Mouse (Mus musculus) liver, embryonic 14.5 days (tissue): ENCODE data around the gene Mrps21. TPM values are rescaled to one million over a fixed set of nuclear protein-coding genes. Genes with fewer than 3 reads are reported as not detected.
"Not testable (repeated sequence)": the region's sequence is repeated elsewhere in the genome, so short reads cannot be mapped to it uniquely, and the experiment has no call there.

ENCODE experiments used
- ATAC-seq: fragments of 200-750 bp; cut with Nextera tagmentation; 2 replicates; pipeline ENCODE4 v1.8.0; 2017; ENCODE audit warnings: moderate number of reproducible peaks, mild to moderate bottlenecking, moderate library complexity; ENCODE audit not compliant: insufficient read depth
- DNase-seq, 3 experiments: peaks; one replicate each; pipeline ENCODE4 v3.0.0-alpha.2; 2012 to 2013; ENCODE audit warnings: low read depth in 3 of 3, low spot score in 3 of 3
- H3K27ac ChIP-seq: fragments of 300-500 bp; sonication (generic); 2 replicates; pipeline ENCODE4 v1.5.1; 2014; ENCODE audit warnings: moderate library complexity, mild to moderate bottlenecking, control low read depth, inconsistent platforms
- H3K27me3 ChIP-seq: fragments of 300-500 bp; sonication (generic); 2 replicates; pipeline ENCODE4 v1.6.1; 2014; ENCODE audit warnings: mild to moderate bottlenecking, low read length, moderate library complexity; ENCODE audit not compliant: control insufficient read depth, insufficient read depth
- H3K36me3 ChIP-seq: fragments of 300-500 bp; sonication (generic); replicated peaks from 2 replicates; pipeline ENCODE4 v1.6.1; 2014; ENCODE audit warnings: low read depth; ENCODE audit not compliant: control insufficient read depth, insufficient read depth
- H3K4me1 ChIP-seq, 2 experiments: fragments of 200-500 bp in 1 of 2; fragments of 300-500 bp in 1 of 2; sonication (generic) in 1 of 2; replicated peaks; 2 replicates each; pipeline ENCODE4 v1.6.1; 2012 to 2014; ENCODE audit warnings: antibody characterized with exemption in 1 of 2, inconsistent platforms in 1 of 2, low read length in 1 of 2; ENCODE audit not compliant: control insufficient read depth in 2 of 2, insufficient read depth in 2 of 2
- H3K4me2 ChIP-seq: fragments of 300-500 bp; sonication (generic); 2 replicates; pipeline ENCODE4 v1.6.1; 2014; ENCODE audit warnings: low read depth, mild to moderate bottlenecking, control low read depth, moderate library complexity
- H3K4me3 ChIP-seq, 2 experiments: fragments of 200-500 bp in 1 of 2; fragments of 300-500 bp in 1 of 2; sonication (generic) in 1 of 2; 2 replicates each; pipeline ENCODE4 v1.5.1; 2012 to 2014; ENCODE audit warnings: low read depth in 2 of 2, low read length in 2 of 2, mild to moderate bottlenecking in 2 of 2, control low read depth in 1 of 2, inconsistent platforms in 1 of 2, moderate library complexity in 1 of 2; ENCODE audit not compliant: insufficient read depth in 1 of 2
- H3K9ac ChIP-seq: fragments of 300-500 bp; sonication (generic); replicated peaks from 2 replicates; pipeline ENCODE4 v1.6.1; 2014; ENCODE audit warnings: mild to moderate bottlenecking, control low read depth, moderate library complexity
- H3K9me3 ChIP-seq: fragments of 300-500 bp; sonication (generic); 2 replicates; pipeline ENCODE4 v1.6.1; 2016; ENCODE audit warnings: low read length, mixed read lengths; ENCODE audit not compliant: control insufficient read depth
- CTCF ChIP-seq: IDR thresholded peaks from 2 replicates; pipeline ENCODE4 v1.5.1; 2016; ENCODE audit warnings: antibody characterized with exemption, low read depth, control low read depth
- EP300 ChIP-seq: IDR thresholded peaks from 2 replicates; pipeline ENCODE4 v1.6.1; 2016; ENCODE audit warnings: antibody characterized with exemption, low read depth
- WGBS: fragments of 180-500 bp; shearing (Covaris S2); extraction: QIAGEN DNeasy Blood & Tissue Kit; methylation state at CpG from one replicate; pipeline ENCODE4 v1.1.7; 2014; ENCODE audit not compliant: insufficient replicate concordance; 5-methylcytosine and 5-hydroxymethylcytosine counted together
- polyA plus RNA-seq, 2 experiments: library from polyadenylated mRNA; depleted of rRNA in 1 of 2; stranded (reverse) in 1 of 2; unstranded in 1 of 2; fragments of >200 nt; fragmentation: Nextera tagmentation in 1 of 2; extraction: Ambion mirVana in 1 of 2; gene quantifications; 2 replicates each; pipeline versions ENCODE4 v1.2.1 to v1.2.3; 2012 to 2014

Gene Mrps21
- polyA plus RNA-seq, 2 experiments = 119 to 224 TPM

- 3% methylated on average over 16 of the region's 16 CpGs for WGBS
- no peaks in the 10 kb centered on the region; the same call in 1 of the 2 replicates for H3K27me3 ChIP-seq
- H3K4me2 ChIP-seq = peak overlapping the region; percentile 92
- H3K27ac ChIP-seq = peak overlapping the region; percentile 55
- H3K36me3 ChIP-seq = no peaks in the 10 kb centered on the region
- H3K9me3 ChIP-seq = no peaks in the 10 kb centered on the region
- TF ChIP-seq EP300 = no peak
- TF ChIP-seq CTCF = no peak
- H3K4me3 ChIP-seq = peak overlapping the region; percentile 74 to 94
- no peak for ATAC-seq
- H3K4me1 ChIP-seq = peaks cover 15 to 29% of the 10 kb centered on the region in 2 experiments
- no peak for DNase-seq
- H3K9ac ChIP-seq = peak overlapping the region; percentile 87
Observed at GRCm38 (mm10) chr3:95894317-95895160, 23.2 kb upstream of the Mrps21 start.

- H3K4me3 ChIP-seq = peak within 1 kb of the TSS; percentile 74 to 94
- peak within 1 kb of the TSS; percentile 92 for H3K4me2 ChIP-seq
- not testable (repeated sequence) for H3K36me3 ChIP-seq, H3K9me3 ChIP-seq, H3K27me3 ChIP-seq
- peaks cover 15 to 29% of the 10 kb centered on the region in 2 experiments for H3K4me1 ChIP-seq
- ATAC-seq (peak; percentile 99), DNase-seq (peak; percentile 93 to 96 (median 96))
- 1% methylated on average over 26 of the region's 43 CpGs for whole genome bisulfite sequencing
- peak within 1 kb of the TSS; percentile 55 for H3K27ac ChIP-seq
- peak within 1 kb of the TSS; percentile 87 for H3K9ac ChIP-seq
Observed at GRCm38 (mm10) chr3:95893606-95894316, 22.4 kb upstream of the Mrps21 start, which contains the start of gene Aph1a. Aph1a (plus strand) TSS chr3:95893969.

- ATAC-seq = no peak
- H3K9ac ChIP-seq = peak overlapping the region; percentile 59
Observed at GRCm38 (mm10) chr3:95893126-95893525, 21.8 kb upstream of the Mrps21 start.

GRCm38 (mm10) chr3:95892066-95893052 lies 21.0 kb upstream of the Mrps21 start:
- Histone ChIP-seq H3K4me2 (peak overlapping the region; percentile 42), H3K27ac (no peak overlapping the region), H3K27me3 (no peaks in the 10 kb centered on the region; the same call in 1 of the 2 replicates), H3K36me3 (no peaks in the 10 kb centered on the region), H3K9me3 (no peaks in the 10 kb centered on the region), H3K4me1 (peaks cover 15 to 29% of the 10 kb centered on the region in 2 experiments), H3K9ac (no peak overlapping the region), H3K4me3 (no peak overlapping the region; a peak in 1 of 4 replicates)
- DNase-seq = no peak
- WGBS = 29% methylated on average over 11 of the region's 11 CpGs
- TF ChIP-seq CTCF = no peak
- no peak for TF ChIP-seq EP300
- no peak for ATAC-seq

More at GRCm38 (mm10) chr3:95893126-95893525, 21.8 kb upstream of the Mrps21 start:
- peak overlapping the region; percentile 85 for H3K4me2 ChIP-seq
- WGBS = 14% methylated on average over 7 of the region's 7 CpGs
- H3K4me3 ChIP-seq = peak overlapping the region; percentile 63 to 74
- no peaks in the 10 kb centered on the region for H3K9me3 ChIP-seq
- H3K4me1 ChIP-seq = peaks cover 15 to 29% of the 10 kb centered on the region in 2 experiments
- H3K36me3 ChIP-seq = no peaks in the 10 kb centered on the region
- no peak for DNase-seq
- H3K27ac ChIP-seq = no peak overlapping the region; the same call in 1 of the 2 replicates
- H3K27me3 ChIP-seq = no peaks in the 10 kb centered on the region; the same call in 1 of the 2 replicates
- TF ChIP-seq CTCF = no peak
